Mouse (Mus musculus) small intestine, adult 2 months (tissue): ENCODE measurements around the gene Stn1.

Experiments
- CTCF ChIP-seq: fragments of 200-500 bp; IDR thresholded peaks from 2 replicates; pipeline ENCODE4 v1.5.1; 2012; ENCODE audit warnings: low read depth, mild to moderate bottlenecking, control low read depth, inconsistent platforms, low read length, moderate library complexity, mixed read lengths; ENCODE audit not compliant: insufficient replicate concordance, insufficient read length; ENCODE audit errors: extremely low read depth
- POLR2A ChIP-seq: fragments of 200-500 bp; IDR thresholded peaks from 2 replicates; pipeline ENCODE4 v1.6.1; 2012; ENCODE audit warnings: low read depth, mild to moderate bottlenecking, control low read depth, inconsistent platforms, low read length, moderate library complexity

DNA sequence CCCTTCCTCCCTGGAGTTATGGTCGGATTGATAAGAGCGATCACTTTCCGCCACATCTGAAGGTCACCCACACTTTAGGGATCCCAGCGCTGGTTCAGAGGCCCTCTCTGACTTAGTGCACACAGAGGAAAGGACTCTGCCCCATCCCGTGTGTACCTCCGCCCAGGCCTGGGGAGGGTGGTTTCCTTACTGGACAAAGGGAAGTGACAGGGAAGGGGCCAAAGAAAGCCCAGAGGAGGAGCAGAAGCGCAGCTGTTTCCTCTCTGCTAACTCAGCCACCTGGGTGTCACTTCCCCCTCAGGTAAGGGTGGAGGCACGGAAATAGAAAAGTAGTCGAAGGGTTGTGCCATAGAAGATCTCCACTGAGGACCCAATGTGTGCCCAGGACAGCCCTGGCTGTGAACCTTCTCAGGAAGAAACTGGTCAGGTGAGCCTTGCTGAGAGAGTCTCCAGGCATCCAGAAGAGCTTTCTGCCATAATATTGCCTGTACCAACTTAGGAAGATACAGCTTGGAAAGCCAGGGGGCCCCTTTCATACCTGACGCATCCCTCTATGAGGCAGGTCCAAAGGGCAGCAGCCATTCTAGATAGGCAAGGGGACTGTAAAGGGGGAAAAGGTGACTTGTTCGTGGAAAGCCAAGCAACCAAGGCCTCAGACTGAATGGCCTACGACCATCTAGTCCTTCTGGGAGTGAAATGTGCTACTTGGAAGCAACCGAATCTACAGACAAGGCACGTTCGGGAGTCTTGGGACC lies 82.1 kb downstream of the Stn1 start:
- TF ChIP-seq POLR2A, result no peak
- TF ChIP-seq CTCF, result no peak
